Mouse (Mus musculus): Measurements from ENCODE around the gene Cnga3. TPM values are rescaled to one million over a fixed set of nuclear protein-coding genes. Genes with fewer than 3 reads are reported as not detected.

Cnga3 gene
- polyA plus RNA-seq, 1 experiment from 2014 or later, result not detected

DNA sequence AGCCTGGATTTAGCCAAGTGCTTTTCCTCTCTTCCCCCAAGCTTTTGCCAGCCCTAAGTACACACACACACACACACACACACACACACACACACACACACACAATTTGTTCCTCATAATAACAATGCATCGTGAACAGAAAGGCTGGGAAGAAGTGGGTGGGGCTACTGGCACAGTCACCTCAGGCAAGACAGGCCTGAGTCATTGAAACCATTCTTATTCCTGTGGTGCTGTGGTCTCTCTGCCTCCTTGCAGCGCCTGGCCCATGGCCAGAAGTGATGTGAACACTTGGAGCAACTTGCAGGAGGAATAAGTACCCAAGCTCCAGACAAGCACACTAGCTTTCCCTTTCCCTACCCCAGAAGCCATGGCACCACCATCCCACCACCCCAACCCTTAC lies 34.2 kb downstream of the Cnga3 start:
- Histone ChIP-seq H3K4me3 (ENCODE audit: low read length) (no peak overlapping the region), H3K36me3 (ENCODE audit: control insufficient read depth, insufficient read depth, low read length) (no peaks in the 10 kb centered on the region), H3K4me1 (ENCODE audit: control insufficient read depth, insufficient read depth, low read length) (no peaks in the 10 kb centered on the region), H3K27ac (ENCODE audit: low read depth, low read length) (no peak overlapping the region), H3K27me3 (ENCODE audit: control insufficient read depth, insufficient read depth, low read length) (no peaks in the 10 kb centered on the region), H3K9me3 (ENCODE audit: control insufficient read depth, low read length) (no peaks in the 10 kb centered on the region), H3K9ac (ENCODE audit: low read depth, low read length) (no peak overlapping the region), H3K4me2 (replicated peaks; ENCODE audit: low read depth, low read length) (no peak overlapping the region)
- no peak for ATAC-seq (ENCODE audit: low FRiP score, low TSS enrichment)
- WGBS, result 52% methylated on average over 2 of the region's 2 CpGs

DNA sequence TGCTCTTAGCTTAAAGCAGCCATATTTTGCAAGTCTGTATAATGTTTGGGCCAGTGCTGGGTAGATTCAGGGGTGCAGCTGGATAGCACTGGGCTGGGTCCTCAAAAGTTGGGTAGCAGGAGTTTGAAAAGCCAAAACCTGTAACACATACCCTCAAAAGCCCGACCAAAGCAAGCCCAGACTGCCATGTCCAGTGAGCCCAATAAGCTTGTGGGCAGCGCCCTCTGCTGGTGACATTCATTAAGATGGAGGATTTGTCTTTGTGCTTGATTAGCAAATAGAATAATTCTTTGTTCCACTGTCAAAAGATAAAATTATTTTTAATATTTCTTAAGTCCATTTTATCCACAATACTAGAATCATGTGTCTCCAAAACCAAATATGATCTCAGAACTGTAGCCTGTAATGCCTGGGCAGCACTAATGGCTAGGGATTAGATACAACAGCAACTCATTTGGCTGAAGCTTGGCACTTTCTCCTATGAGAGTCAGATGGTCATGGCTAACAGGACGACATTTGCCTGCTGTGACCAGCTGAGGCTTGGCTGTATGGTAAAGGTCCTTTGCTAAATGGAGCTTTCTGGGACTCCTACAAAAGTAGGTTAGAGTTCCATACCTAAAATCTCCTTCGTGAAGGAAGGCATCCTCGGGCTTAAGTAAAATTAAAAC lies 36.5 kb downstream of the Cnga3 start:
- Histone ChIP-seq H3K4me3 (ENCODE audit: low read length) (no peak overlapping the region), H3K27ac (ENCODE audit: low read depth, low read length) (no peak overlapping the region), H3K36me3 (ENCODE audit: control insufficient read depth, insufficient read depth, low read length) (no peaks in the 10 kb centered on the region), H3K27me3 (ENCODE audit: control insufficient read depth, insufficient read depth, low read length) (no peaks in the 10 kb centered on the region), H3K9ac (ENCODE audit: low read depth, low read length) (no peak overlapping the region), H3K9me3 (ENCODE audit: control insufficient read depth, low read length) (no peaks in the 10 kb centered on the region), H3K4me1 (ENCODE audit: control insufficient read depth, insufficient read depth, low read length) (no peaks in the 10 kb centered on the region), H3K4me2 (replicated peaks; ENCODE audit: low read depth, low read length) (no peak overlapping the region)
- ATAC-seq (ENCODE audit: low FRiP score, low TSS enrichment), result no peak
- 40% methylated on average over 5 of the region's 5 CpGs for WGBS

GRCm38 (mm10) chr1:37258443-37258842 lies 44.2 kb downstream of the Cnga3 start:
- 89% methylated on average over 2 of the region's 2 CpGs for WGBS
- no peaks in the 10 kb centered on the region for H3K4me1 ChIP-seq (ENCODE audit: control insufficient read depth, insufficient read depth, low read length)
- H3K27me3 ChIP-seq (ENCODE audit: control insufficient read depth, insufficient read depth, low read length), result no peaks in the 10 kb centered on the region
- no peak overlapping the region for H3K27ac ChIP-seq (ENCODE audit: low read depth, low read length)
- no peak overlapping the region for H3K4me2 ChIP-seq (replicated peaks; ENCODE audit: low read depth, low read length)
- peaks cover 3% of the 10 kb centered on the region; the same call in 1 of the 2 replicates for H3K9me3 ChIP-seq (ENCODE audit: control insufficient read depth, low read length)
- H3K9ac ChIP-seq (ENCODE audit: low read depth, low read length), result no peak overlapping the region
- ATAC-seq (ENCODE audit: low FRiP score, low TSS enrichment), result no peak
- H3K36me3 ChIP-seq (ENCODE audit: control insufficient read depth, insufficient read depth, low read length), result no peaks in the 10 kb centered on the region
- H3K4me3 ChIP-seq (ENCODE audit: low read length), result no peak overlapping the region

GRCm38 (mm10) chr1:37272464-37272863 lies 58.2 kb downstream of the Cnga3 start:
- Histone ChIP-seq H3K27me3 (ENCODE audit: control insufficient read depth, insufficient read depth, low read length) (no peaks in the 10 kb centered on the region), H3K36me3 (ENCODE audit: control insufficient read depth, insufficient read depth, low read length) (no peaks in the 10 kb centered on the region), H3K4me3 (ENCODE audit: low read length) (no peak overlapping the region), H3K4me1 (ENCODE audit: control insufficient read depth, insufficient read depth, low read length) (no peaks in the 10 kb centered on the region), H3K9ac (ENCODE audit: low read depth, low read length) (no peak overlapping the region), H3K4me2 (replicated peaks; ENCODE audit: low read depth, low read length) (no peak overlapping the region), H3K9me3 (ENCODE audit: control insufficient read depth, low read length) (no peaks in the 10 kb centered on the region), H3K27ac (ENCODE audit: low read depth, low read length) (no peak overlapping the region)
- 7% methylated on average over 7 of the region's 7 CpGs for WGBS
- ATAC-seq (ENCODE audit: low FRiP score, low TSS enrichment), result peak; percentile 49; the same call in 1 of the 2 replicates

- Histone ChIP-seq H3K27ac (ENCODE audit: low read depth, low read length) (no peak overlapping the region), H3K9me3 (ENCODE audit: control insufficient read depth, low read length) (peaks cover 6% of the 10 kb centered on the region; the same call in 1 of the 2 replicates), H3K27me3 (ENCODE audit: control insufficient read depth, insufficient read depth, low read length) (no peaks in the 10 kb centered on the region), H3K4me3 (ENCODE audit: low read length) (no peak overlapping the region), H3K9ac (ENCODE audit: low read depth, low read length) (no peak overlapping the region), H3K36me3 (ENCODE audit: control insufficient read depth, insufficient read depth, low read length) (no peaks in the 10 kb centered on the region), H3K4me1 (ENCODE audit: control insufficient read depth, insufficient read depth, low read length) (no peaks in the 10 kb centered on the region), H3K4me2 (replicated peaks; ENCODE audit: low read depth, low read length) (no peak overlapping the region)
- ATAC-seq (ENCODE audit: low FRiP score, low TSS enrichment), result no peak
- WGBS, result 74% methylated on average over 7 of the region's 7 CpGs
Observed at GRCm38 (mm10) chr1:37286556-37286955, 72.3 kb downstream of the Cnga3 start.

GRCm38 (mm10) chr1:37287748-37288147 lies 73.5 kb downstream of the Cnga3 start:
- Histone ChIP-seq H3K36me3 (ENCODE audit: control insufficient read depth, insufficient read depth, low read length) (no peaks in the 10 kb centered on the region), H3K4me1 (ENCODE audit: control insufficient read depth, insufficient read depth, low read length) (no peaks in the 10 kb centered on the region), H3K4me3 (ENCODE audit: low read length) (no peak overlapping the region), H3K9me3 (ENCODE audit: control insufficient read depth, low read length) (peaks cover 6% of the 10 kb centered on the region; the same call in 1 of the 2 replicates), H3K27ac (ENCODE audit: low read depth, low read length) (no peak overlapping the region), H3K9ac (ENCODE audit: low read depth, low read length) (no peak overlapping the region), H3K4me2 (replicated peaks; ENCODE audit: low read depth, low read length) (no peak overlapping the region), H3K27me3 (ENCODE audit: control insufficient read depth, insufficient read depth, low read length) (no peaks in the 10 kb centered on the region)
- ATAC-seq (ENCODE audit: low FRiP score, low TSS enrichment), result no peak
- 62% methylated on average over 1 of the region's 1 CpGs for WGBS

DNA sequence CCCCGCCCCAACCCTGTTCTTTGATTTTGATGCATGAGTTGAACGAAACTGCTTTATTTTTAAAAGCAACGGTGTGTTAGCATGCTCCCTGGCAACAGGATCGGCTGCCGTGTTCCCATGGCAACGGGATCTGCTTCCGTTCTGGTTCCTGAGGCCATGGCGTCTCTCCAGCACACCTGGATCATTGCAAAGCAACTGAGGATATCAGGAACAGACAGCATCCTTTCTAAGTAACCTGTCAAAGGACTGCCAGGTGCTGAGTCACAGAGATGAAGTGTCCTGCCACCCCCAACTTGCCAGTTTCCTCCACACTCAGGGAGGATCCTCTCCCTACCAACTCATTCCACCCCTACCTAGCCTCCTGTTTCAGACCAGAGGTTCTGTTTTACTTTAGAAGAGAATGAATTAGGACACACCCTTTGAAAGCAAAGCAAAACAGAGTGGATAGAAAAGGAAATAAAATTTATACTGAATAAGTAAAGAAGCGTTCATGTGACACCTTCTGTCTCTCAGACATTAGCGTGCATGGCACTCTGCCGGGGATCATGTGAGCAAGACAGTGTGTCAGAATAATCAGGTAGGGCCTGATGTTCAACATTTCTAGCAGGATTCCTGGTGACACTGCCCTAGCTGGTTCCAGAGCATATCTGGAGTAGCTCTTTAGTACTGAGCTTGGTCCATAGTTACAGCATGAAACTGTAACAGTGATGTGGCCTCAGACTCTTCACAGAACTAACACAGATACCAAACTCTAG lies 74.1 kb downstream of the Cnga3 start:
- 65% methylated on average over 11 of the region's 11 CpGs for WGBS
- Histone ChIP-seq H3K4me1 (ENCODE audit: control insufficient read depth, insufficient read depth, low read length) (no peaks in the 10 kb centered on the region), H3K4me2 (replicated peaks; ENCODE audit: low read depth, low read length) (no peak overlapping the region), H3K27ac (ENCODE audit: low read depth, low read length) (no peak overlapping the region), H3K36me3 (ENCODE audit: control insufficient read depth, insufficient read depth, low read length) (no peaks in the 10 kb centered on the region), H3K9ac (ENCODE audit: low read depth, low read length) (no peak overlapping the region), H3K9me3 (ENCODE audit: control insufficient read depth, low read length) (peaks cover 6% of the 10 kb centered on the region; the same call in 1 of the 2 replicates), H3K27me3 (ENCODE audit: control insufficient read depth, insufficient read depth, low read length) (no peaks in the 10 kb centered on the region), H3K4me3 (ENCODE audit: low read length) (no peak overlapping the region)
- no peak for ATAC-seq (ENCODE audit: low FRiP score, low TSS enrichment)

DNA sequence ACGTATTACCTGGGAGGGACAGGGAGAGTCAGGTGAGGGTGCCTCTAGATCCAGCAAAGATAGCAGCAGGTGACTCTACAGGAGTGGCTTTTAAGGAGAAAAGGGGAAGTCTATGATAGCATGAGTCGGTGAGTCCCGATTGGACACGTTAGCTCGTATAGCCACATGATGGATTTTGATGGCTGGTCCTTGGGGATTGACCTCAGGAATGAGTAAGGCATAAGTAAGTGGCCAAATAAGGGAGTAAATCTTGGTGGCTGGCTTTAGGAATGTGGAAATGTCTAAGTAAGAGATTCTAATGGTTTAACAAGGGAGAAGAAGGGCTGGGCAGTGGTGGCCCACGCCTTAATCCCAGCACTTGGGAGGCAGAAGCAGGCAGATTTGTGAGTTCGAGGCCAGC lies 74.7 kb downstream of the Cnga3 start:
- no peaks in the 10 kb centered on the region for H3K4me1 ChIP-seq (ENCODE audit: control insufficient read depth, insufficient read depth, low read length)
- peaks cover under 1% of the 10 kb centered on the region; the same call in 1 of the 2 replicates for H3K9me3 ChIP-seq (ENCODE audit: control insufficient read depth, low read length)
- H3K4me2 ChIP-seq (replicated peaks; ENCODE audit: low read depth, low read length), result no peak overlapping the region
- H3K9ac ChIP-seq (ENCODE audit: low read depth, low read length), result no peak overlapping the region
- no peak overlapping the region for H3K27ac ChIP-seq (ENCODE audit: low read depth, low read length)
- 85% methylated on average over 7 of the region's 7 CpGs for WGBS
- no peaks in the 10 kb centered on the region for H3K36me3 ChIP-seq (ENCODE audit: control insufficient read depth, insufficient read depth, low read length)
- no peaks in the 10 kb centered on the region for H3K27me3 ChIP-seq (ENCODE audit: control insufficient read depth, insufficient read depth, low read length)
- no peak for ATAC-seq (ENCODE audit: low FRiP score, low TSS enrichment)
- H3K4me3 ChIP-seq (ENCODE audit: low read length), result no peak overlapping the region

GRCm38 (mm10) chr1:37296414-37296813 lies 82.2 kb downstream of the Cnga3 start:
- WGBS, result 71% methylated on average over 1 of the region's 1 CpGs
- Histone ChIP-seq H3K27me3 (ENCODE audit: control insufficient read depth, insufficient read depth, low read length) (no peaks in the 10 kb centered on the region), H3K4me1 (ENCODE audit: control insufficient read depth, insufficient read depth, low read length) (peaks cover 7% of the 10 kb centered on the region; the same call in 1 of the 2 replicates), H3K4me3 (ENCODE audit: low read length) (no peak overlapping the region), H3K4me2 (replicated peaks; ENCODE audit: low read depth, low read length) (no peak overlapping the region), H3K9ac (ENCODE audit: low read depth, low read length) (no peak overlapping the region), H3K36me3 (ENCODE audit: control insufficient read depth, insufficient read depth, low read length) (no peaks in the 10 kb centered on the region), H3K9me3 (ENCODE audit: control insufficient read depth, low read length) (no peaks in the 10 kb centered on the region), H3K27ac (ENCODE audit: low read depth, low read length) (no peak overlapping the region)
- ATAC-seq (ENCODE audit: low FRiP score, low TSS enrichment), result no peak
